Mouse (Mus musculus) ES-CJ7 (cell line): ENCODE data around the gene C87414.
"Not testable (repeated sequence)": the region's sequence is repeated elsewhere in the genome, so short reads cannot be mapped to it uniquely, and the experiment has no call there.

Experiments used
- DNase-seq: peaks from one replicate; pipeline ENCODE4 v3.0.0; 2011; ENCODE audit warnings: low read depth, low spot score

The C87414 gene

DNA sequence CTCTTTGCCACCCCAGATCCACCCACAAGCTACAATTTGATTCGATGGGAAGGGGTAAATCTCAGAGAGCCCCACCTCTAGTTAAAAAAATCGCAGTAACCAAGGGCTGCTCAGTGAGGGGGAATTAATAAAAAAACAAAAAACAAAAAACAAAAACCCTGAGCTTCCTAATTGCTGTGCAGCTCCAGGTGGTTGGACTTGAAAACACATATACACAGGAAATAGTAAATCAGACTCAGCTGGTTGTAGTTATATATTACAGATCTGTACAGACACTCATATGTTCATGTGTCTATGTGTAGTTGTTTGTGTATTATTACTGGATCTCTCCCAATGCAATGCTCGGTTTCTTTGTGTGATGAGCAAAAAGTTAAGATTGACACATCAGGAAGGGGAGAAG is at the start of gene C87414:
Gene C87414 (minus strand): TSS at position 101 of the 400 bp plus-strand sequence.
- not testable (repeated sequence) for DNase-seq

DNA sequence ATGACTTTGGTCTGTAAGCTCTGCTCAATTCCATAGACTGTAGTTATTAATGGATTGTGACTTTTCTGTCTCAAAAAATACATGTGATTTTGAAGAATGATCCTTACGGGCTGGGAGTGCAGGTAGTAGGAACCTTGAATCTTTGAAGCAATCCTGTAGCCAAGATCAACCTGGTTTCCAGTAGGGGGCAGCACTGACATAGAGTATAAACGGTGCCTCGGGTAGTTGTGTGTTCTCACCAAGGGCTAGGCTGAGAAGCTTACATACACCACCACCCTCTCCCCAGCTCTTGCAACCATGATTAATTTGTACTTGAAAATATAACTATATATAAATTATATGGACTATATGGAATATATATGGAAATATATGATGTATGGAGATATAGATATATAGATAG is 13.3 kb upstream of the C87414 start:
- DNase-seq: not testable (repeated sequence)
